Mouse (Mus musculus): Measurements from ENCODE around the gene Hoxb7.

Hoxb7 gene

GRCm38 (mm10) chr11:96317608-96318367 is 31.4 kb downstream of the Hoxb7 start, which contains the start of gene Hoxb4:
TSS of gene Hoxb4 (plus strand) at chr11:96318267.
- DNase-seq = peak in 1 of 2 experiments; percentile 60

- peak; percentile 92 to 96 for DNase-seq
These were observed 32.1 kb downstream of the Hoxb7 start for GRCm38 (mm10) chr11:96318368-96319070.

- peak; percentile 56 to 81 for DNase-seq
These were observed 32.9 kb downstream of the Hoxb7 start for GRCm38 (mm10) chr11:96319071-96319902.

- peak; percentile 75 to 87 for DNase-seq
These were observed 33.5 kb downstream of the Hoxb7 start for GRCm38 (mm10) chr11:96319910-96320309.

GRCm38 (mm10) chr11:96320688-96321087 is 34.3 kb downstream of the Hoxb7 start:
- DNase-seq = peak; percentile 48 to 56

GRCm38 (mm10) chr11:96321846-96322245 is 35.4 kb downstream of the Hoxb7 start:
- DNase-seq = no peak

GRCm38 (mm10) chr11:96322738-96323137 is 36.3 kb downstream of the Hoxb7 start:
- no peak for DNase-seq

GRCm38 (mm10) chr11:96323154-96323553 is 36.7 kb downstream of the Hoxb7 start, which contains the start of gene Hoxb3:
TSS of gene Hoxb3 (plus strand) at chr11:96323326.
- no peak for DNase-seq

- DNase-seq = peak in 1 of 2 experiments; percentile 51
These were observed 37.7 kb downstream of the Hoxb7 start for GRCm38 (mm10) chr11:96324125-96324524.

GRCm38 (mm10) chr11:96324965-96325364 is 38.5 kb downstream of the Hoxb7 start:
- DNase-seq = peak in 1 of 2 experiments; percentile 37

GRCm38 (mm10) chr11:96325747-96326212 is 39.4 kb downstream of the Hoxb7 start:
- peak in 1 of 2 experiments; percentile 41 for DNase-seq

- DNase-seq = peak in 1 of 2 experiments; percentile 30
These were observed 40.3 kb downstream of the Hoxb7 start for GRCm38 (mm10) chr11:96326705-96327104.

- DNase-seq = no peak
These were observed 40.7 kb downstream of the Hoxb7 start for GRCm38 (mm10) chr11:96327122-96327521.

GRCm38 (mm10) chr11:96327750-96328149 is 41.3 kb downstream of the Hoxb7 start:
- no peak for DNase-seq

GRCm38 (mm10) chr11:96328605-96329004 is 42.2 kb downstream of the Hoxb7 start:
- DNase-seq = no peak

- peak in 1 of 2 experiments; percentile 41 for DNase-seq
These were observed 45.7 kb downstream of the Hoxb7 start for GRCm38 (mm10) chr11:96332105-96332504.

GRCm38 (mm10) chr11:96332618-96333032 is 46.2 kb downstream of the Hoxb7 start:
- DNase-seq = peak in 1 of 2 experiments; percentile 43

GRCm38 (mm10) chr11:96333241-96334001 is 47.0 kb downstream of the Hoxb7 start:
- DNase-seq = peak in 1 of 2 experiments; percentile 32

GRCm38 (mm10) chr11:96334002-96334364 is 47.6 kb downstream of the Hoxb7 start:
- no peak for DNase-seq

GRCm38 (mm10) chr11:96334998-96335397 is 48.6 kb downstream of the Hoxb7 start:
- no peak for DNase-seq

GRCm38 (mm10) chr11:96336597-96336996 is 50.2 kb downstream of the Hoxb7 start:
- peak; percentile 51 to 81 for DNase-seq

- DNase-seq = no peak
These were observed 50.6 kb downstream of the Hoxb7 start for GRCm38 (mm10) chr11:96337026-96337425.
